Comparison of ENCODE assay signal across 15 mouse cellular contexts in the genomic region with DNA sequence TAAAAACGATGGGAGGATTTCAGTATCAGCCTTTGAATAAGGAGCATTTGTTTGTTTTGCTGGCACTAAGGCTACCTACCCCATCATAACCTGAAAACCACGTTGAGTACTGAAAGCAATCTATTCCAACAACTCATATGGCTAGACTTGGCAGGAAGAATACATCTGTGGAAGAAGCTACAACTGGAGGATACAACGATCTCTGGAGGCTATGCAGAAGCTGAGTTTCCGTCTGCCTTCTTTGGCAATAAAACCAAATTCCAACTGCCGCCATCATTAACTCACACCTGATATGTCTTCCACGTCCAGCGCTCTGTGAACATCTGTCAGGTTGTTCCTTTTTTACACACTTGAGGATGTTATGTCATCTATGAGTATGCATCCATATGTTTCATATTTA.
"Had no signal": no experiment of that assay in that cellular context is flagged by ENCODE, and none has a peak within 500 bp of the region (broad histone marks: within the 10 kb centered on the region; RNA-seq: fewer than 3 reads in every experiment).

No protein-coding gene starts in this region.

- H3K4me3 ChIP-seq: neural tube, embryonic 15.5 days; stomach, embryonic 15.5 days had no signal

- H3K4me1 ChIP-seq: stomach, embryonic 15.5 days had no signal

- H3K27ac ChIP-seq: neural tube, embryonic 15.5 days; stomach, embryonic 15.5 days; stomach, postnatal 0 days had no signal

- H3K36me3 ChIP-seq: neural tube, embryonic 15.5 days; stomach, embryonic 15.5 days had no signal

- H3K27me3 ChIP-seq: neural tube, embryonic 15.5 days; stomach, embryonic 15.5 days had no signal

- DNase-seq: retina, postnatal 1 day; right cerebral cortex, adult 18-20 months; right cerebral cortex, postnatal 14 days; right cerebral cortex, postnatal 25 days; right cerebral cortex, postnatal 4 days; spleen, adult 18-20 months; thymus, adult 18-20 months; thymus, adult 2 months; thymus, postnatal 14 days; thymus, postnatal 25 days; thymus, postnatal 36 days; thymus, postnatal 4 days had no signal

- H3K9me3 ChIP-seq: neural tube, embryonic 15.5 days; stomach, embryonic 15.5 days had no signal

- H3K4me2 ChIP-seq: neural tube, embryonic 15.5 days; stomach, embryonic 15.5 days had no signal

- H3K9ac ChIP-seq: neural tube, embryonic 15.5 days; stomach, embryonic 15.5 days had no signal
